Mouse (Mus musculus) CH12F3 (cell line): ENCODE measurements around the gene Pcolce2.
"Not testable (repeated sequence)": the region's sequence is repeated elsewhere in the genome, so short reads cannot be mapped to it uniquely, and the experiment has no call there.

Experiments
- in situ Hi-C: fragments of 300-500 bp; cut with MboI; formaldehyde crosslinking; loops from 2 replicates; pipeline ENCODE4 v1.14.3; 2020; ENCODE audit warnings: low sequenced_read_pairs

Pcolce2 gene

DNA sequence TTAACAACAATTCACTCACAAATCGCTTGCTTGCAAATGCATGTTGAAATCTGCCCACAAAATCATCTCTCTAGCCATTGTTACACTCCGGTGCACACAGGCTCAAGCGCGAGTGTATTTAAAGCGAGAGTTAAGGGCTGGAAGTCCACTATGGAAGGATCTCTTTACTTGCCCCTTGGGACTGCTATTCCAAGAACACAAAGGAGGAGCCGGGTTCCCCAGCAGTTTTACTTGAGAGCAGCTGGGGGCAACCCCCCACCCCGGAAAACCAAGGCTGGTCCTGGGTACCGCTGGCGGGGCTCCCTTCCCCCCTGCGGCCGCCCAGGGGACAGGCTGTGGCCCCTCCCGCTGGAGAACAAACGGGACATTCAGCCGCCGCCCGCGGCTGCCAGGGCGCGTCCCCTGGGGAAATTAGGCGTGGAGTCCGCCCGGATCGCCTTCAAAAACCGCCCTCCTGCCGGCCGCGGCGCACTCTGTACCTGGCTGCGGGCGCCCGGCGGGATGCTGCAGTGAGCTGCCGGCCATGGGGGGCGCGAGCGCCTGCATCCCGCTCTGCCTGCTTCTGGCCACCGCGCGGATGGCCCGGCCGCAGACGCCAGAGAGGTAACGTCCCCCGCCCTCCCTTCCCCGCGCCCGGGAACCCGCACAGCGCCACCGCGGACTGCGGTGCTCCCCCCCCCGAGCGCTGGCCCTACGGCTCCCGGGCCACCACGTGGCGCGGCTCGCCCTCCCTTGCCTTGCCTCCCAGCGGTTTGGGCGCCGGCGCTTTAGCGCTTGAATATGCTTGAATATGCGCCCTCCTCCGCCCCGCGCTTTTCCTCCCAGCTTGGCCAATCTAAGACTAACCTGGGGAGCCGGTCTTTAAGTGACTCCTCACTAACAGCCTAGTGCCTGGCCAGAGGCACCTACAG, at the start of gene Pcolce2:
TSS of gene Pcolce2 (plus strand) at position 331 of the 911 bp plus-strand sequence.
- in situ Hi-C loops: no loop called here

DNA sequence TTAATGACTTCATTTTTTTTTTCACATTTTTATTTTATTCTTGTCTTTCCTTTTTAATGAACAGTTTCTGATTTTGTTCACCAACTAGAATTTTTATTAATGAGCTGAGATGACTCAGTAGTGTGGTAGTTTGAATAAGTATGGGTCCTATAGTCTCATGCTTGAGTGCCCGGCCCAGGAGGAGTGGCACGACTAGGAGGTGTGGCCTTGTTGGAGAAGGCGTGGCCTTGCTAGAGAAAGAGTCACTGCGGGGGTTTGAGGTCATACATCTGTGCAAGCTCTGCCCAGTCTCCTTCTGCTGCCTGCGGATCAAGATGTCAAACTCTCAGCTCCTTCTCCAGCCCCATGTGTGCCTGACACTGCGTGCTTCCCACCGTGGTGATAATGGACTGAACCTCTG, 49.3 kb upstream of the Pcolce2 start:
- in situ Hi-C loops: no loop called here

DNA sequence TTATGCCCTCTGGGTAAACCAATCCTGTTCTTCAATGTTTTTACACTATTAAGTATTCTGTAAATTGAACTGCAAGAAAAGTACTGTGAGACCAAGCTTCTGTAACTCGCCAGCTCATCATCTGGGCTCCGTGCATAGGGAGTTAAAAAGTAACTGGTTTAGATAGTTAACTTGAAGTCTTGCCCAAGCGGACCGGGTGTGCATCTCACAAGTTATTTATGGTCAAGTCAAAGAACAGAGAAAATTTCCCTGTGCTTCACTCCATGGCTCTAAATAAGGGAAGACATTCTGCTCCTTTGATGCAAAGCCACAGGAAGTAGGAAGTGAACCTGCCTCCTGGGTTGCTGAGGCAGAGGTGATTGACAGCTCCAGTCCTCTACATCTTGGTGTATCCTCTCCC, 43.1 kb upstream of the Pcolce2 start:
- in situ Hi-C loops: no loop called here

DNA sequence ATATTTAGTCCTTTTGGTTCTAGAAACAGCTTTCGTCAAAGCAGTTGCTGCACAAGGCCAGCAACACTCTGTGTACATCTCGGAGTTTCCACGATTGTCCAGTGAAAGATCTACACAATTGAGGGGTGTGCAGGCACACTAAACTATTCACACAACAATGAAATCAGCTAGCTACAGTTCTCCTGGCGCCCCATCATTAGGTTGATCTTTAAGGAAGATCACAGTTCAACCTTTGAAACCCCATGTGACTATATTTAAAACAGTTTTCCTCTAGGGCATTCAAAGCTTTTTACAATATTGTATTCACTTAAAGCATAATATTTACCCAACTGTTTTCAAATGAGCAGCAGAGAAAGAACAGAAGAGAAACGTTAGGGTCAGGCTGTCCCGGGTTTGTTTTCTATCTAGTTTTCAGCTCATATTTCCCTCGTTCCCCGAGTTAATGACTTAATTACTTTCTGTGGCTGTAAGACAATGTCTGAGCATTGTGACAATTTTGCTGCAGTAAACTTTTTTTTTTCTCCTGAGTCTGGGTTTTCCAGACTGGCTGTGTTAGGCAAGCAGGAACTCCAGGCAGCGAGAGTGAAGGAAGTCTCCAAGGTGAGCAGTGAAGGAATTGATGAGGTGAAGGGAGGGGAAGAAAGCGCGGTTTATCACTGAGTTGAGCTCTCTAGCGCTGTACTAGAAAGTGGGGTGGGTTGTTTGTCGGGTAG, 39.8 kb upstream of the Pcolce2 start:
- in situ Hi-C loops: no loop called here

DNA sequence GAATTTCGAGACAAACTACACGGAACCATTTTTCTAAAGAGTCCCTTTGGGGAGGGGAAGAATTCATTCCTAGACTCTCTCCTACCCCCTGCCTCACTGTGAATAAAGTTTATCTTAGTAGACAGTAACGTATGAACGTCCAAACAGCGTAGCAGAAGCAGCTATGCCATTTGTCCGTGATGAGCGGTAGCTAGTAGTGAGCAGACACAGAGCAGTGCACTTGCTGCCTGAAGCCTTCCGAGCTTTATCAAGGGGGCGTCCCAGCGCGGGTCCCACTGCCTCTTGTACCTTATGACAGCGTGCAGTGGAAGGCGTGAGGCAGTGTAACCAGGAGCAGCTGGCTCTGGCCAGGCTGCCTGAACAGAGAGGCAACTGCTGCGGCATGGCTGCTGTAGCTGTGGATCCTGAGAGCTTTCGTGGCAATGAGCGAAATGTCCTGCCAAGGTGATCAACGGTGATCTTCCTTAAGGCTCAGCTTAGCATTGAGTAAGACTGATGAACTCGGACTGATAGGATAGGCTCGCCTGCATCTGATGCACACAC, 39.2 kb upstream of the Pcolce2 start:
- in situ Hi-C loops: no loop called here

DNA sequence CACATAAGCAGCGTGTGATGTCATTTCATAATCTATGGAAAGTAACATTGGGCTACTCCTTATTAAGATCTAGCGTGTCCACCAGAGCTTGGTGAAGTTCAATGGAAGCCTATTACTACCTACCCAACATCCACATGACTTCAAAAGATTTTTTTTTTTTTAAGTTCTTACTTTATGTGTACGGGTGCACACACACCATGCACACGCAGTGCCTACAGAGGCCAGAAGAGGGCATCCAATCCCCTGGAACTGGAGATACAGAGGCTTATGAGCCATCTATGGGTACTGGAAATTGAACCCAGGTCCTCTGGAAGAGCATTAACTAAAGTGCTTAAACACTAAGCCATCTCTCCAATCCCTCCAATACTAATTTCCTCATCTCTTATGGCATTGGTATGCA, 38.0 kb upstream of the Pcolce2 start:
- in situ Hi-C loops: no loop called here

DNA sequence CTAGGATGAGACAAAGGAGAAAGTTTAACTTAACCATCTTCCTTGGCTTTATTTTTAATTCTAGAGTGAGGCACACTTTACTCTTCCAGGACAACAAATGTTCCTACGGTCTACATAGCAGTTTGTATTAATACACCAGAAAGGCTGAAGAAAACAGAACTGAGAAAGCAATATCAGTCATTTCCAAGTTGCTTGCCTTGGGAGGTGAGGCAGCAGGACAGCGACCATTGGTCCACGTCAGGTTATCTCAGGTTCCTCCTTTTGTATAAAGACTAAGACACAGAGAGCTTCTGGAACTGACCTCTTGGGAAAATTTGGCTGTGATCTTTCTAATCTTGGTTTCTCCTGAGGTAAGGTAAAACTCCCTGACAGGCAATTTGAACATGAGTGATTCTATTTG, 34.6 kb upstream of the Pcolce2 start:
- in situ Hi-C loops: no loop called here

DNA sequence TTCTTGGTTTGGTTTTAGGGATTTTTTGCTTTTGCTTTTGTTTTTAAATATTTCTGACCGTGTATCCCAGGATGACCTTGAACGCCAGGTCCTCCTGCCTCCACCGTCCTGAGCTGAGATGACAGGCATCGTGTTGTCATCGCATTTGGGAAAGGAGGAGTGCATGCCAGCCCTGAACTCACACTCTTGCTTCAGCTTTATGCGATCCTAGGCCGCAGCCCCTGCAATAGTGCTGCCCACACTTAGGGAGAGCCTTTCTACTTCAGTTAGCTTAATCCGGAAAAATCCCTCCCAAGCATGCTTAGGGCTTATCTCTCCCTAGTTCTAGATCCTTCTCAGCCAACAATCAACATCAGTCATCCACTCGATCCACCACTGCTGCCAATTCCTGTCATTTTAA, 34.1 kb upstream of the Pcolce2 start:
- in situ Hi-C loops: no loop called here

DNA sequence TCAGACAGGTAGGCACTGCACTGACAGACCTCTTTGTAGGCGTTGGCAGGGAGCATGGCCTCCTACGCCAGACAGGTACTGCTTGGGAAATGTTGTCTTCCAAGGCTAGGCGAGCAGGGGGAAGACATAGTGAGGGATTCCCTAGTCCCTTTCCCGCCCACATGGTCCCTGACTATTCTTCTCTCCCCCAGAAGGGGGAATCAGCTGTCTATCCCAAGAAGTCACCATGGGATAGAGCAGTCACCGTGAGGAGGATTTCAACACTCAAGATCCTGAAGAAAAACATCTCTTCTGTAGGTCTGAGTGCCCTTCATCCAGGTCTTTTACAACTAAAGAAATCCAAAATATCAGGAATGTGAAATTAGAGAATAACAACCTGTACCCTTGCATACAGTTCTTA, 30.2 kb upstream of the Pcolce2 start:
- in situ Hi-C loops: no loop called here

DNA sequence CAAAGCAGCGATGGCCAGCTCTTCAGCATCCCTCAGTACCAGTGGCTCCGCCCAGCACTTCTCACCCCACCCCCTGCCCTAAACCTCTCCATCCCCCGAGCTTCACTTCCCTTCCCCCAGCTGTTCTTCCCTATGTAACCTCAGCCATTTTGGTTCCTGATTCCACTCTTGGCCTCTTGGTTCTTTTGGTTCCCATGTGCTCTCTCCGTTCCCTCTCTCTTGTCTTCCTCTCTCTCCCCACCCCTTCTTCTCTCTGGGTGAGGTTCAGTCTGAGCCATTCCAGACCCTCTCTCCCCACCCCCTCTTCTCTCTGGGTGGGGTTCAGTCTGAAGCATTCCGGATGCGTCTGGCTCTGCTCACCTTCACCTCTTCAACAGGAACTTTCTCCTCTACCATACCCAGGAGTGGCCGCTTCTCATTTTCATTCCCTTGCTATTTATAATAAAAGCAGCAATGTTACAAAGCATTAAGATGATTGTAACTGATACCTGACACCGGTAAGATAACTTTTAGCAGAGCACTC, 25.1 kb upstream of the Pcolce2 start:
- in situ Hi-C loops: no loop called here

DNA sequence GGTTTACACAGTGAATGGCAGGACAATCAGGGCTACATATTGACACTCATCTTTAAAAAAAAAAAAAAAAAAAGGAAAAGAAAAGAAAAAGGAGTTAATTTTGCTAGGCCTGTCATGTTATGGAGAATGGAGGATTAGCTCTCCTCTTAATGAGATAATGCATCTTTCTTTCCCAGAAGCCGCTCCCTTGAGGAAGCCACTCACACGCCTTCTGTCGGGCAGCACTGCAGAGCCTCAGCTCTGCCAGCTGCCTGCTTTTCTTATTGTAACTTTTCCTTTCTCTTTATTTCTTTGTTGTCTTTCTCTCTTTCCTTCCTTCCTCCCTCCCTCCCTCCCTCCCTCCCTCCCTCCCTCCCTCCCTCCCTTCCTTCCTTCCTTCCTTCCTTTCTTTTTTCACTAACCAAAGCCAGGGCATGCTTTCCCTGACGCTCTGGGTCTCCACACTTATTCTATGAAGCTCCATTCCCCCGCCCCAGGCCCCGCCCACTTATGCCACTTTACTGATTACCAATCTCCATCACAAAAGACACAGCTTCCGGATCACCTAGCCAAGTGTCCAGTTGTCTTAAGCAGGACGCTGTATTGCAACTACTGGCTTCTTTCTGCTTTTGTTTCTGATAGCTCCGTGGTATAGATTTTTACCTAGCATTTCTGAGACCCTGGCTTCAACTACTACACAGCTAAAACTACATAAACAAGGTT, 23.8 kb upstream of the Pcolce2 start:
- in situ Hi-C loops: no loop called here

DNA sequence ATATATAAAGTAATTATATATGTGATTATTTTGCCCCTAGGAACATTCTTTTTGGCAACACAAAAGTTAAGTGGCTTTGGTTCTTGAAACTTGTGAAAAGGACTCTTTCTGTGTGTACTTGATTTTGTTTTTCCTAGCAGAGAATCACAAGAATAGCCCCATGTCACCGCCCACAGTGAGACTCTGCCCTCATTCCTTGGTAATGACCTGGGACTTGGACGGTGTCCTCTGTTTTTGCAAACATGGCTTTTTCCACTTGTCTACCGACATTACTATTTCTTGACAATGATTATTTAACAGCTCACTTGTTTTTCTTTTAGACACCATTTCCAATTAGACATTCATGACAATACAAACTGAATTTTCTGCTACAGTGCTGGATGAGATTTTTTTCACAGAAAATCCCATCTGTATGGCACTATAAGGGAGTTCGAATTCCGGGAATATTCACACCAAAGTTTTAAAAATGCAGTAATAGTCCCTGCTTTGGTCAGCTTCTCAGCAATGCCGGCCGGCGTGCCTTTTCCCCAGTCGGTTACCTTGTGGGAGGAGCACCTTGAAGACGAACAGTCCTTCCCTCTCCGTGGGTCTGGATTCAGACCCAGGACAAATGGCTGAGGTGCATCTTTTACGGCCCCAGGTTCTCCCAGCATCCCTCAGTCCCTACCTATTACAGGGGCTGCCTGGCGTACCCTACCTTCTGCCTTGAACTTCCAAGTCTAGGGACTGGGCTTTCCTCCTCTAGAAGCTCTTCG, 22.4 kb upstream of the Pcolce2 start:
- in situ Hi-C loops: no loop called here

DNA sequence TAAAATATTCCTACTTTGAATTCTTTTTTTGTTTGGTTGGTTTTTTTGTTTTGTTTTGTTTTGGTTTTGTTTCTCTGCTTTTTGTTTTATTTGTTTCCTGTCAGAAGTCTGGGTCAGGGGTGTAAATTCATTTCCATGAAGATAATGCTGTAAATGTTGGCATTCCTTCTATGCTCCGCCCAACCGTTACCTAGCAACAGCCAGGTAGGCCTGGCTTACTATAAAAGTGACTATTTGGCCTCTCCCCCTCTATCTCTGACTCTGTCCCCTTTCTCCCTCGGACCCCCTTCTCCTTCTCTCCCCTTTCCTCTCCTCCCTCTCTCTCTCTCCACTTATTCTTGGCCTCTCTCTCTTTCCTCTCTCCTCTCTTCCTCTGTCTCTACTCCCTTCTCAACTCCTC, 21.4 kb upstream of the Pcolce2 start:
- in situ Hi-C loops: no loop called here

DNA sequence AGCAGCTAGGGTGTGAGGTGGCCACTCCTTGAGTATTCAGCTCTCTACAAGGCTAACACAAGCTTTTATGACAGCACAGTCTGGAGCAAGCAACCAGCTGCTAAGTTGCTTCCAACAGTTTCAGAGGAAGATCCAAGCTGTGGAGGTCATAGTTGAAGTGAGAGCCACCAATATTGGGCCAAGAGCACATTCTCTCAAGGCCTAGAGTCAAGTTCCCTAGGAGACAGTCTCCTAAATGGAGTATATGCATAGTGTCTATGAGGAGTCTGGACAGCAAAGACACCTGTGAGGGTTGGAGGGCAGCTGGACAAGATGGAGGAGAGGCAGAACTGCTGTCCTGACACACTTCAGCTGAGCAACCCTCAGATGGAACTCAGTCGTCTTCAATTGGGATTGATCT, 18.8 kb upstream of the Pcolce2 start:
- in situ Hi-C loops: no loop called here

DNA sequence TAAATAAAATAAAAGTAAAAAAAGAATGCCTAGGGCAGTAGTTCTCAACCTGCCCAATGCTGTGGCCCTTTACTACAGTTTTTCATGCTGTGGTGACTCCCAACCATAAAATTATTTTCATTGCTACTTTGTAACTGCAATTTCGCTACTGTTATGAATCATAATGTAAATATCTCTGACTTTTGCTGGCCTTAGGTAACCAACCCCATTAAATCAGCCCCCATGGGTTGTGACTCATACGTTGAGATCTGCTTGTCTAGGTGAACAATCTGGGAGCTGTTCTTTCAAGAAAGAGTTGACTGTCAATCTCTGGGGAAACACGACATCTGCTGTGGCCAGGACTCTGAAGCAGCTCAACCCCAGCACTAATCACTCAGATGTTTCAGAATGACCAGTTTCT, 13.3 kb upstream of the Pcolce2 start:
- in situ Hi-C loops: no loop called here

DNA sequence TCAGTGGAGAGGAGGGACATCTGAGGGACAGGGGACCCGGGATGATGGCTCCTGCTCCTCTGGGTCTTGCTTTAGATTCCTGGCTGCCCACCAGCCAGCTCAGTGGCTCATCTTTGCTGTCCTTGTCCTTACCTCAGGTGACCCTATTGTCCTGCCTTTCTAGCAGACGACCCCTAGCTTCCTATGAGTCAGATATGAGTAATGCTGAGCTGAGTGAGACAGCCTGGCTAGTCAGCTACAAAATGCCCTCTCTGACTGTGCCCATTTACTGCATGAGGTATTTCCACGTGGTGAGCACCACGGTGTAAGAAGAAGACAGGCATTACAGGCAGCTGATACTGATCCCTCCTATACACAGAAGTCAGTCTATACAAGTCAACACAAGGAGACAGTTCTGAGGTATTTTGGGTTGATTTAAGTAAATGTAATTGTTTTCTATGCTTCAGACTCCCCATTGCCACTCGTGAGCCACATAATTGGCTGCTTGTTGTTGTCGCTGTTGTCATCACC, 8.9 kb upstream of the Pcolce2 start:
- in situ Hi-C loops: no loop called here

DNA sequence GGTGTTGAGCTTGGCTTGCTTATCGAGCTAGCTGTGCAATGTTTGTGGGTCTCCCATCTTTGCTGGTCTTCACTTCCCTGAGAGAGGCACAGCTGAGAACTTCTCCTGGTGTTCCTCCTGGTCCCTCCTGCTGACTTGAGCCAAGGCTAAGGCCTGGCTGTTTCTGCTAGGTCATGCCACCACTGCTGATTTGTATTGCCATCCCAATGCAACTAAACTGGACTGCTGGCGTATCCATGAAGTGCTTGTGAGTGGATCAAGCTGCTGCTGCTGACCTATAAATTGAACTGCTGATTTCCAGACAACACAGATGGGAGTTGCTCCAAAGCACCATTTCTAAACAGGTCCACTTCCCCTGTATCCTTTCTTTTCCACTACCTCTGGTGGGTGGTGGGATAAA, 7.8 kb upstream of the Pcolce2 start:
- in situ Hi-C loops: not testable (repeated sequence)

DNA sequence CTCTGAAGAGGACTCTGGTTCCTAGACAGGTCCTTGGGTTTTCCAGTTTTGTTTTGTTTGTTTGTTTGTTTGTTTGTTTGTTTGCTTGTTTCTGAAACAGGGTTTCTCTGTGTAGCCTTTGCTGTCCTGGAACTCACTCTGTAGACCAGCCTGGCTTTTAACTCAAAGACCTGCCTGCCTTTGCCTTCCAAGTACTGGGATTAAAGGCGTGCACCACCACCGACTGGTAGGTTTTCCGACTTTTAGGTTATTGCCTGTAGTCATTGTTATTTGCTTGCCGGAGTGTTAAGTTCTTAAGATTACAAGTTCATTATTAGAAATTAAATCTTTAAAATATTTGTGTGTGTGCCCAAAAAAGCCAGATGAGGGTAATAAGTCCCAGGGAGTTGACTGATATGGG, 1.0 kb upstream of the Pcolce2 start:
- in situ Hi-C loops: no loop called here

DNA sequence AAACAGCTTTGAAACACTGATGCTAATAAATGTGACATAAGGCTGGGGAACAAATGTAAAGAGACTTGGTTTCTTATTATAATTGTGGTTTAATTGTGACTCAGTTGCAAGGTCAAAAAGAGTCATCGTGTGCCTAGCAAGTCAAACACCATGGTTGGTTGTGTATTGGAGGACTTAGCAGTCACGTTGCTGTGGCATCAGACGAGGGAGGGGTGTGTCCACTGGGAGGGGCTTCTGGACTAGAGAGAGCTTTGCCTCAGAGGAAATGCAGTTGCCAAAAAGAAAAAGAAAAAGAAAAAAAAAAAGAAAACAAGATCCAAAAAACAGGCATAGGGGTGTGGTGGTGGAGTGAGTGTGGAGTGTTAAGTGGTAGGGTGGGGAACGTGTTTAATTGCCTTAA, 2.5 kb downstream of the Pcolce2 start:
- in situ Hi-C loops: no loop called here

DNA sequence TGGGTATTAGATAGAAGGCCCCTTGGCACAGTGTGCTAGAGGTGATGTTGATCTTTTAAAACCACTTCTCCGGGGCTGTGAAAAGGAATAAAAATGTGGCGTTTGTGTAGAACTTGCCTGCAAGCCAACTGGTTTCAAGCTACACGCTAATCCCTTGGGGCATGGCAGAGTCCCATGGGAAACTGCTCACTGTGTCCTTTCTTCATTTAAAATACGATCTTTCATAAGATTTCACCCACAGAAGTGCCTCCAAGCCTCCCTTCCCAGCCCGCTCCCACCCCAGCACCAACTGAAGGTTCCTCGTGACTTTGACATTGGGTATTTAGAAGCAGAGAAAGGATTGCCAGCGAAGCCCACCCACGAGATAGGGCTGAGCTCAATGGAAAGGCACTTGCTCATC, 8.5 kb downstream of the Pcolce2 start:
- in situ Hi-C loops: no loop called here
